Mouse (Mus musculus) embryonic facial prominence, embryonic 11.5 days (tissue): ENCODE measurements around the gene Hsf5. TPM values are rescaled to one million over a fixed set of nuclear protein-coding genes. Genes with fewer than 3 reads are reported as not detected.
A peak's percentile ranks its signal among the peaks of the same experiment; 100 is the strongest.

Experiments used
- ATAC-seq: fragments of 200-750 bp; cut with Nextera tagmentation; replicated peaks from 2 replicates; pipeline ENCODE4 v1.8.0; 2017; ENCODE audit warnings: low read depth; ENCODE audit not compliant: insufficient number of reproducible peaks, low FRiP score, low TSS enrichment
- DNase-seq: peaks from one replicate; pipeline ENCODE4 v3.0.0-alpha.2; 2015; ENCODE audit warnings: low spot score
- H3K27ac ChIP-seq: fragments of 300-500 bp; sonication (generic); replicated peaks from 2 replicates; pipeline ENCODE4 v1.5.1; 2014; ENCODE audit warnings: mild to moderate bottlenecking, low read depth, low read length, control low read depth
- H3K27me3 ChIP-seq: fragments of 300-500 bp; sonication (generic); 2 replicates; pipeline ENCODE4 v1.6.1; 2014; ENCODE audit warnings: mild to moderate bottlenecking, low read length, moderate library complexity, mixed read lengths; ENCODE audit not compliant: control insufficient read depth, insufficient read depth
- H3K36me3 ChIP-seq: fragments of 300-500 bp; sonication (generic); replicated peaks from 2 replicates; pipeline ENCODE4 v1.6.1; 2014; ENCODE audit warnings: low read depth, mild to moderate bottlenecking, low read length, moderate library complexity, mixed read lengths; ENCODE audit not compliant: control insufficient read depth, insufficient read depth
- H3K4me1 ChIP-seq: fragments of 300-500 bp; sonication (generic); 2 replicates; pipeline ENCODE4 v1.6.1; 2014; ENCODE audit warnings: low read length, mixed read lengths; ENCODE audit not compliant: control insufficient read depth, insufficient read depth
- H3K4me2 ChIP-seq: fragments of 300-500 bp; sonication (generic); 2 replicates; pipeline ENCODE4 v1.6.1; 2014; ENCODE audit warnings: low read depth, mild to moderate bottlenecking, control low read depth, low read length, moderate library complexity
- H3K4me3 ChIP-seq: fragments of 300-500 bp; sonication (generic); 2 replicates; pipeline ENCODE4 v1.5.1; 2014; ENCODE audit warnings: low read depth, low read length, control low read depth
- H3K9ac ChIP-seq: fragments of 300-500 bp; sonication (generic); replicated peaks from 2 replicates; pipeline ENCODE4 v1.6.1; 2014; ENCODE audit warnings: mild to moderate bottlenecking, control low read depth, low read length
- H3K9me3 ChIP-seq: fragments of 300-500 bp; sonication (generic); replicated peaks from 2 replicates; pipeline ENCODE4 v1.6.1; 2016; ENCODE audit warnings: mild to moderate bottlenecking, low read length, inconsistent platforms, mixed read lengths; ENCODE audit not compliant: control insufficient read depth
- WGBS: fragments of 180-500 bp; shearing (Covaris S2); extraction: QIAGEN DNeasy Blood & Tissue Kit; methylation state at CpG from one replicate; pipeline ENCODE4 v1.1.7; 2014; 5-methylcytosine and 5-hydroxymethylcytosine counted together
- polyA plus RNA-seq: library from polyadenylated mRNA; unstranded; fragments of >200 nt; fragmentation: Nextera tagmentation; extraction: Ambion mirVana; gene quantifications from 2 replicates; pipeline ENCODE4 v1.2.1, GENCODE M21; 2014

The Hsf5 gene
- polyA plus RNA-seq, 1 experiment from 2014 or later = 0.32 TPM

DNA sequence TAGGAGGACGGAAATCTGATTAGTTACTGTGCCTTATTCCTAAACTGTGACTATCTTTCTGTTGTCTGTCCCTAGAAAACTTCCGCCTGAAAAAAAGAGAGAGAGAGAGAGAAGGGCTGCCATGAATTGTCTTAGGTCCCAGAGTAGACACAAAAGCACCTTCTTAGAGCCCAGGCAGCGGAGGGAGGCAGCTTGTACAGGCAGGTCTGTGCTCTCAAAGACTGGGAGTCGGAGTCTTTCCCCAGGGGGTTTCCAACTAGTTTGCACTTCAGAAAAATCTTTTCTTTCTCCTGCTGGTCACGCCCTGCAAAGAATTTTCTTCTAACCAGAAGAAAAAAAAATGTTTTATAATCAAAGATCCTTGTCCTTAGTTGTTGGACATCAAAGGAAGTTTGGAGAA lies 60.8 kb downstream of the Hsf5 start:
- DNase-seq = no peak
- 43% methylated on average over 5 of the region's 5 CpGs for WGBS

DNA sequence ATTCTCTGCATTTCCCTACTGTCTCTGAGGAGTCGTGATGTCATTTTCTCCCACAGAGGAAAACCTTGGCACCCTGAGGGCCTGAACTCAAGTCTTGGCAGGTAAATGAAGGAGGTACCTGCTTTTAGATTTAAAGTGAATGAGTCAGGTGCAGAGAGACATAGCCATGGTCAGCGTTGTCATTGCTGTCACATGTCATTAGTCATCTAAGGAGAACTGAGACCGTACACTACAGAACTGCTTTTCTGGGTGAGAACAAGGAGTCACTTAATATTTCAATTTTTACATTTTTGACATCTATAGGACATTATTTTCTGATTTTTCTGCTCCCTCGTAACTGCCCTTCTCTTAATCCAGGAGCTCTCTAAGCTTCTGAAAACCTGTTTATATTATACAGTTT lies 61.6 kb downstream of the Hsf5 start:
- H3K4me2 ChIP-seq = no peak overlapping the region
- no peaks in the 10 kb centered on the region for H3K27me3 ChIP-seq
- 79% methylated on average over 4 of the region's 4 CpGs for WGBS
- no peaks in the 10 kb centered on the region for H3K36me3 ChIP-seq
- ATAC-seq = no peak
- DNase-seq = no peak
- no peaks in the 10 kb centered on the region for H3K4me1 ChIP-seq
- no peaks in the 10 kb centered on the region for H3K9me3 ChIP-seq
- no peak overlapping the region for H3K9ac ChIP-seq
- no peak overlapping the region for H3K4me3 ChIP-seq
- H3K27ac ChIP-seq = no peak overlapping the region

More for the DNA sequence above, 60.8 kb downstream of the Hsf5 start:
- Histone ChIP-seq H3K27ac (no peak overlapping the region), H3K9ac (no peak overlapping the region), H3K36me3 (no peaks in the 10 kb centered on the region), H3K27me3 (no peaks in the 10 kb centered on the region), H3K4me1 (no peaks in the 10 kb centered on the region), H3K9me3 (no peaks in the 10 kb centered on the region), H3K4me2 (no peak overlapping the region), H3K4me3 (no peak overlapping the region)
- no peak for ATAC-seq

DNA sequence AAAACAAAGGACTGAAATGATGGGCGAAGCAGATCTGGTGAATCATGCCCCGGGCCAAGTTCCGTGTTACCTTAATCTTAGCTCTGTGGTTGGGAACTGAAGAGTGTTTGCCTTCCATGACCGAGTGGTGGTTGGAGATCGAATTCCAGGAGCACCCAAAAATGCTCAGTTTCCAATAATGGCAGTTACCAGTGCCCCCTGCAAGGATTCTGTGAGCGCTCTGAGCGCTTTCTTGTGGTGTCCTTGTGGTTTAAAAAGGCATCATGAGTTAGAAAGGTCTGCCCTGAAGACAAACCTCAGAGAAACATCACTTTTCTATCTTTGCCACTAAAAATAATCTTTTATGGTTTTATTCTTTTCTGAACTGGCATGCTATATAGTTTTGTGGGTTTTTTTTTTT lies 62.0 kb downstream of the Hsf5 start:
- ATAC-seq = no peak
- DNase-seq = no peak
- Histone ChIP-seq H3K4me1 (no peaks in the 10 kb centered on the region), H3K4me2 (no peak overlapping the region), H3K27me3 (no peaks in the 10 kb centered on the region), H3K4me3 (no peak overlapping the region), H3K9me3 (no peaks in the 10 kb centered on the region), H3K27ac (no peak overlapping the region), H3K9ac (no peak overlapping the region), H3K36me3 (no peaks in the 10 kb centered on the region)
- 83% methylated on average over 7 of the region's 7 CpGs for WGBS

DNA sequence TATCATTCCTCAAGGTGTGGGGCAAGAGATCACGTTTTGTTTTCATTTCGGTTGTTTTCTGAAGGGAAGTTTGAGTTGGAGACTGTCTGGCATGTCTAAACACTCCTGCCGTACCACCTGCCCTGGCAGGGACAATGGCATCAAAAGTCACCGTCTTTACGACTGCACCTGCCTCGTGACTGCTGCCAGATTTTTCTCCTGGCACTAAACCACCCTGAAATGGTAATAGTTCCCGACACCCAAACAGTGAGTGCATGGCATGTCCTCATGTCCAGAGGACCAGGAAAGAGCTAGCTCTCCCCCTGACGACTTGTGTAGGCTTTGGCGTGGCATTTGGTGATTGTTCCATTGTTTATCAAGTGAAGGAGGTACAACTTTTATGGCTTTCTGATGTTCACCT lies 63.8 kb downstream of the Hsf5 start:
- no peak overlapping the region for H3K4me2 ChIP-seq
- H3K27ac ChIP-seq = no peak overlapping the region
- no peaks in the 10 kb centered on the region for H3K4me1 ChIP-seq
- H3K4me3 ChIP-seq = no peak overlapping the region
- no peak for DNase-seq
- no peaks in the 10 kb centered on the region for H3K27me3 ChIP-seq
- H3K36me3 ChIP-seq = no peaks in the 10 kb centered on the region
- H3K9me3 ChIP-seq = no peaks in the 10 kb centered on the region
- H3K9ac ChIP-seq = no peak overlapping the region
- no peak for ATAC-seq
- 89% methylated on average over 9 of the region's 9 CpGs for WGBS

DNA sequence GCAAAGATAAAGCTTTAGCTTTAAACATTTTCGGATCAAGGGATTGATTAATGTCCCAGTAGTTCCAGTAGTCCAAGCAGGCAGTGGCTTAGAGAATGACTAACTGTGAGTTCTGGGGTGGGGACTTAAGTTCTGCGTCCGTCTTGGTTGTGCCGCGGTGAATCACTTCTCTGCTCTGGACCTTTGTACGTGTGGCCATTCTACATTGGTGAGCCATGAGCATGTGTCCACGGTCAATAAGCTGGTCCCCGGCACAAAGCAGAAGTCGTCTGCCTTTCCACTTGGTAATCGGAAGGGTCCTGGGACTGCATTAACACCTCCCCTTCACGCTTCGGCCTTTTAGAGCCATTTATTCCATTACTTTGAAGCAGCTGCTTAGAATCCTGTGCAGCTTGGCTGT lies 65.1 kb downstream of the Hsf5 start:
- H3K27ac ChIP-seq = no peak overlapping the region
- no peak overlapping the region for H3K4me2 ChIP-seq
- H3K9me3 ChIP-seq = no peaks in the 10 kb centered on the region
- no peaks in the 10 kb centered on the region for H3K4me1 ChIP-seq
- 83% methylated on average over 12 of the region's 12 CpGs for WGBS
- no peak overlapping the region for H3K9ac ChIP-seq
- H3K36me3 ChIP-seq = no peaks in the 10 kb centered on the region
- ATAC-seq (no peak), DNase-seq (no peak)
- H3K4me3 ChIP-seq = no peak overlapping the region
- no peaks in the 10 kb centered on the region for H3K27me3 ChIP-seq

DNA sequence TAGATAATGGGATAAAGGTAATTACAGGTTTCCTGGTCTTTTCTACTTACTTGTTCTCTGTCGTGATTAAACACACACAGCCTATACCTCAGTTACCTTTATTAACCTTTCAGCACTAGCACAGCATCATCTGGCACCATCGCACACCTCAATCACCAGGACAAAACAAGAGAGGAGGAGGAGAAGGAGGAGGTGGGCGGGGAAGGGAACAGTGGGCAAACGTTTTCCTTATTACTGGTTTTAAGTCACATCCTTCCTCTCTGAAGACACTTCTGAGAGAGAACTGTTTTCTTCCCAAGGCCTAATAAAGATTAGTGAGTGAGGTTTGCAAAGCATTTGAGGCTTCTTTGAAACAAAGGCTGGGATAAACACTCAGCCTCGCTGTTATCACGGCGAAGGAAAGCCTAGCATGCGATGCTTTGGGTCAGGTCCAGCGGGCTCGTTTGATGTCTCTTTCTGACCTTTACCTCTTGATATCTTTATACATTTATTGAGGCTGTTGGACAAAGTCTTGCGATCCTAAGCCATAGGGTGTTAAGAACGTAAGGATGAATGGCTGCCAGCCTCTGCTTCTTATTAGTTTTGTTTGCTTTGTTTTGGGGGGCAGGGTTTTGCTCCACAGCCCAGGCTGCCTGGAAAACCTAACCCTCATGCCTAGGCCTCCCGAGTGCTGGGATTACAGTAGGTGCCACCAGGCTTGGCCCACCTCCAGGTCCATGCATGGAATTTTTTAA lies 66.0 kb downstream of the Hsf5 start:
- Histone ChIP-seq H3K4me2 (no peak overlapping the region), H3K9me3 (no peaks in the 10 kb centered on the region), H3K4me1 (no peaks in the 10 kb centered on the region), H3K36me3 (no peaks in the 10 kb centered on the region), H3K9ac (no peak overlapping the region), H3K4me3 (no peak overlapping the region), H3K27ac (no peak overlapping the region), H3K27me3 (no peaks in the 10 kb centered on the region)
- DNase-seq = peak; percentile 7
- WGBS = 48% methylated on average over 13 of the region's 13 CpGs
- no peak for ATAC-seq

DNA sequence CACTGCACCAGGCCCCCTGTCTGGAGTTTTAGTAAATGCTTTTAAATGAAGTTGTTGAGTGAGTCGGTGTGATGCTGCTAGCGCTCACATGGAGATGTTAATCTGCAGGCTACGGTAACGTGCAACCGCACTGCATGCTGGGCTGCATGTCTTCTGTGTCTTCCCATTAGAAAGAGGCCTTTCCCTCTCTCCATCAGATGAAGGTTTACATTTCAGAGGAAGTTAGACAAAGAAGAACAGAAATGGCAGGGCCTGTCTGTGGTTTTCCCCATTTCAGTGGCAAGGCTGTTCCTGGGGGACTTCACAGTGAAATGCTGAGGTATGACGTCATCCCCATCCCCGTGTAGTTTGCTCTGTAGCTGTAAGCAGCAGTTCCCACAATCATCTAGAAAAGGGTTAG lies 69.4 kb downstream of the Hsf5 start:
- H3K27me3 ChIP-seq = no peaks in the 10 kb centered on the region
- H3K9ac ChIP-seq = no peak overlapping the region
- no peaks in the 10 kb centered on the region for H3K9me3 ChIP-seq
- no peak overlapping the region for H3K4me3 ChIP-seq
- WGBS = 68% methylated on average over 7 of the region's 7 CpGs
- no peak overlapping the region for H3K4me2 ChIP-seq
- ATAC-seq = no peak
- DNase-seq = no peak
- no peaks in the 10 kb centered on the region; the same call in 1 of the 2 replicates for H3K36me3 ChIP-seq
- H3K27ac ChIP-seq = no peak overlapping the region
- H3K4me1 ChIP-seq = no peaks in the 10 kb centered on the region; the same call in 1 of the 2 replicates

DNA sequence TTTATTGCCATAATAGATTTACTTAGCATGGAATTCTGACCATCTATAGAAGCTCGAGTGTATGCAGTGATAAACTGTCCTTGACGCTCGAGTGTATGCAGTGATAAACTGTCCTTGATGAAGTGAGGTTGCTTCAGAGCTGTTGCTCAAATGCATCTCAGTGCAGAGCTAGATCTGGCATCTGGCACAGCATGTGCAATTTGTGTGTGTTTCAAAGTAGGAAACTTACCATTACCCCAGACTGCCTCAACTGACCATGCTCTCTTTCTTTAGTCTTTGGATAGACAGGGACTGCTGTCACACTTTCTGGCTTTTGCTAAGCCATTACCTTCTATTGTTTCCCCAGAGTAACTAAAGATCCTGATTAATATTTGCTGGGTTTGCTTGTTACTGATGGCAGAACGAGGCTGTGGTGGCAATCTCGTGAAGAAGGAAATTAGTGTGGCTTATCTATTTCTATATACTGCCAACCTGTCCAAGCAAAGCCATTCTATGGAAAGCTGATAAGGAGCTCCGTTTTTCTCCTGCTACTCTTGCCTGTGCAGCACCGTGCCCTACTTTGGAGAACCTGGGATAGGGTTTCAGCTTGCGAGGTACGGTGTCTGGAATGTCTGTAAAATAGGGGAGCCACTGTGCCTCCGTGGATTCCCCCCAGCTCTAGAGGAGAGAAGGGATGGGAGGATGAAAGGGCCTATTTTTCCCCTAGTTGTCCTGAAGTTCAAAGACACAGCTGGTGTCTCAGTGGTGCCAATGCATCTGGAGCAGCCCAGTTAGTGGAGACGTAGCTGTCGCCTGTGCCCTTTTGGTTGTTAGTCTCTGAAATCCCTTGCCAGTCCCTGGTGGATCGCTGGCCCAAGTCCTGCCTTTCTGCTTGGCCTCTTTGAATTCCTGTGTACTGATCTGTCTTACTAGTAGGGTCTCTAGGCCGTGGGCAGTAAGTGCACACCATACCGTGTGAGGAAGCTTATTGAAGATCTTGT lies 70.6 kb downstream of the Hsf5 start:
- Histone ChIP-seq H3K27me3 (no peaks in the 10 kb centered on the region), H3K27ac (no peak overlapping the region), H3K9me3 (no peaks in the 10 kb centered on the region), H3K4me2 (no peak overlapping the region), H3K9ac (no peak overlapping the region), H3K4me3 (no peak overlapping the region), H3K4me1 (no peaks in the 10 kb centered on the region; the same call in 1 of the 2 replicates), H3K36me3 (no peaks in the 10 kb centered on the region; the same call in 1 of the 2 replicates)
- ATAC-seq (no peak), DNase-seq (no peak)
- WGBS = 74% methylated on average over 15 of the region's 15 CpGs
